Mouse (Mus musculus): ENCODE measurements at regions not wholly inside any gene's neighbourhood (a gene's known extent, or its start where the extent isn't known, plus 50 kb on each side); places are given as distances from the start of the nearest gene placed in this dataset.

DNA sequence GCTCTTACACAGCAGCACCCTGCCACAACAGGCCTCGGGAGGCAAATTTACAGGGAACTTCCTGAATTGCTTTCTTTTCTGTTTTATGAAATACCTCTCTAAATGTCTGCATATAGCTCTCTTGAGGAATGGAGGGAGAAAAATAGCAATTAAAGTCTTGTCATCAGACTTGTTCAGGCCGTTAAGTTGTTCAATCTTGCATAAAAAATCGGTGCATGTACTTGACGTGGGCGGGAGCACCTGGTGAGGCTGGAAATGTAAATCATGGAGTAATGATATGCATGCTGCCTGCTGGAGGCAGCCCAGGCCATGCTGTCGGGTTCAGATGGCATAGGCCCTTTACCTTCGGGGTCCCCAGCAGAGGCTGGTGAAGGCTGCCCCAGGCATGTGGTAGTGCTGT lies 153.6 kb upstream of the A530016L24Rik start:
- ATAC-seq (replicated peaks; ENCODE audit: insufficient number of reproducible peaks, insufficient read depth, low FRiP score, low read depth), result no peak
- peaks cover 20% of the 10 kb centered on the region for H3K27me3 ChIP-seq
- no peak overlapping the region for H3K27ac ChIP-seq
- WGBS, result 80% methylated on average over 7 of the region's 7 CpGs
- H3K9ac ChIP-seq, result no peak overlapping the region
- no peaks in the 10 kb centered on the region for H3K9me3 ChIP-seq (replicated peaks)
- H3K36me3 ChIP-seq, result no peaks in the 10 kb centered on the region
- H3K4me1 ChIP-seq (replicated peaks), result peaks cover 11% of the 10 kb centered on the region; the same call in 1 of the 2 replicates
- no peak overlapping the region for H3K4me3 ChIP-seq
- no peak overlapping the region for H3K4me2 ChIP-seq

GRCm38 (mm10) chr12:112336691-112337295 lies 152.5 kb upstream of the A530016L24Rik start:
- Histone ChIP-seq H3K27ac (no peak overlapping the region), H3K4me3 (no peak overlapping the region), H3K4me1 (replicated peaks) (peaks cover 11% of the 10 kb centered on the region; the same call in 1 of the 2 replicates), H3K4me2 (no peak overlapping the region), H3K9ac (no peak overlapping the region), H3K27me3 (peaks cover 13% of the 10 kb centered on the region; the same call in 1 of the 2 replicates), H3K9me3 (replicated peaks) (no peaks in the 10 kb centered on the region), H3K36me3 (no peaks in the 10 kb centered on the region)
- no peak for ATAC-seq (replicated peaks; ENCODE audit: insufficient number of reproducible peaks, insufficient read depth, low FRiP score, low read depth)
- WGBS, result 79% methylated on average over 9 of the region's 9 CpGs

DNA sequence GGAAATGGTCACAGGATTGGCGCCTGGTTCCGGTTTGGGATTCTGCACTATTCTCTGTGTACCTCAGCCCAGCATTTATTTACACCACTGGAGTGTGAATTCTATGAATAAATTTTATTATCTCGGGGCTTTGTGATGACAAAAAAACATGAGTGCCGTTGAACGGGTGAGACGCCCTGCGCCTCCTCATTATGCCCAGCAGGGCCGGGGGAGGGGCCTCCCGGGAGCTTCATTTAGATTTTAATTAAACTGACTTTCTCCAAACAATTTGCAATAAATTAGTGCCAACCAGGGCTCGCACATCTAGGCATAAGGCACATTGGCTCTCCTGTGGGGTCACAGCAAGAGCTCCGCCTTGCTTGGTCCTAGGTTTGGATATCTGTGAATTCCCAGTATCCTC lies 151.8 kb upstream of the A530016L24Rik start:
- Histone ChIP-seq H3K4me1 (replicated peaks) (0 out of 2 replicates have a peak, but pooled peaks cover 8% of the 10 kb centered on the region), H3K36me3 (no peaks in the 10 kb centered on the region), H3K27ac (no peak overlapping the region), H3K9me3 (replicated peaks) (no peaks in the 10 kb centered on the region), H3K4me2 (no peak overlapping the region), H3K9ac (no peak overlapping the region), H3K4me3 (no peak overlapping the region), H3K27me3 (peaks cover 13% of the 10 kb centered on the region; the same call in 1 of the 2 replicates)
- no peak for ATAC-seq (replicated peaks; ENCODE audit: insufficient number of reproducible peaks, insufficient read depth, low FRiP score, low read depth)
- WGBS, result 77% methylated on average over 11 of the region's 11 CpGs

DNA sequence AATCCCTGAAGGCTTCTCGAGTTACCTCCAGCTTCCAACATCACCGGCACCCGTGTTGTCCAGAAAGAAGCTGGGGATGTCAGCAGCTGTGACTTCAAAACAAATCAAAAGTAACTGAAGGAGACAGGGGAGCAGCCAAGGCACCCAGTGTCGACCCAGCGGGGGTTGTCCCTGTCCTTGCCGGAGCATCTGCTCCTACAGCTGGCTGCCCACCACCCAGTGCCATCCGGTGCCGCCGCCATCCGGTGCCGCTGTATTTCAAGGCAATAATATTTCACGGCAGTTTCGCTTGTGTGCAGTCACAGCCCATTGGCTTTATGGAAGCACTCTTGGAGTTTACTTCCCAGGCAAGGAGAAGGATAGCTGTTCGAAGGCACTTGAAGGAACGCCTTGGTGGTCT lies 150.3 kb upstream of the A530016L24Rik start:
- no peak overlapping the region for H3K27ac ChIP-seq
- H3K4me3 ChIP-seq, result no peak overlapping the region
- H3K9me3 ChIP-seq (replicated peaks), result no peaks in the 10 kb centered on the region
- H3K27me3 ChIP-seq, result peaks cover 13% of the 10 kb centered on the region; the same call in 1 of the 2 replicates
- H3K36me3 ChIP-seq, result no peaks in the 10 kb centered on the region
- H3K4me2 ChIP-seq, result no peak overlapping the region
- H3K4me1 ChIP-seq (replicated peaks), result peaks cover 11% of the 10 kb centered on the region
- WGBS, result 84% methylated on average over 15 of the region's 15 CpGs
- ATAC-seq (replicated peaks; ENCODE audit: insufficient number of reproducible peaks, insufficient read depth, low FRiP score, low read depth), result no peak
- no peak overlapping the region for H3K9ac ChIP-seq

GRCm38 (mm10) chr12:112339481-112340179 lies 149.6 kb upstream of the A530016L24Rik start:
- H3K27me3 ChIP-seq, result peaks cover 13% of the 10 kb centered on the region; the same call in 1 of the 2 replicates
- H3K36me3 ChIP-seq, result no peaks in the 10 kb centered on the region
- H3K9ac ChIP-seq, result no peak overlapping the region
- H3K9me3 ChIP-seq (replicated peaks), result no peaks in the 10 kb centered on the region
- ATAC-seq (replicated peaks; ENCODE audit: insufficient number of reproducible peaks, insufficient read depth, low FRiP score, low read depth), result no peak
- H3K4me3 ChIP-seq, result no peak overlapping the region
- H3K4me2 ChIP-seq, result no peak overlapping the region
- no peak overlapping the region for H3K27ac ChIP-seq
- 69% methylated on average over 11 of the region's 11 CpGs for WGBS
- H3K4me1 ChIP-seq (replicated peaks), result peaks cover 12% of the 10 kb centered on the region

DNA sequence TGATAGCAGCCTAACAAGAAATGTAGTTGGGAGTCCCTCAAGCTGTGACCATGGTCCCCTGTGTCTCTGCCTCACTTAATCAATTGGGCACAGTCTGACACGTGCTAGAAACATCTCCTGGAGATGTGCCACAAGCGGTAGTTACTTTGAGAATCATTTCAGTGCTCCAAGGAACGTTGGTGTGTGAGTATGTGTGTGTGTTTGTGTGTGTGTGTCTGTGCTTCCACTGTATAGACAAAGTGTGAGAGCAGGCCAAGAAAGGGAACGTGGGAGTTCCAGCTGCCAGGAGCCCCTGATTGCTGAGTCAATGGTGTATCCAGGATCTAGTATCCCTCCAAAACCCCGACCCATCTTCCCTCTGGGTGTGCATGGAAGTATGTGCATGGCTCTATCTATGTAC lies 149.0 kb upstream of the A530016L24Rik start:
- Histone ChIP-seq H3K27ac (no peak overlapping the region), H3K27me3 (peaks cover 8% of the 10 kb centered on the region; the same call in 1 of the 2 replicates), H3K9me3 (replicated peaks) (no peaks in the 10 kb centered on the region), H3K4me1 (replicated peaks) (peaks cover 18% of the 10 kb centered on the region), H3K36me3 (no peaks in the 10 kb centered on the region), H3K9ac (no peak overlapping the region), H3K4me3 (no peak overlapping the region), H3K4me2 (no peak overlapping the region)
- no peak for ATAC-seq (replicated peaks; ENCODE audit: insufficient number of reproducible peaks, insufficient read depth, low FRiP score, low read depth)
- 68% methylated on average over 5 of the region's 5 CpGs for WGBS

- H3K4me2 ChIP-seq, result no peak overlapping the region
- peaks cover 31% of the 10 kb centered on the region for H3K4me1 ChIP-seq (replicated peaks)
- 79% methylated on average over 8 of the region's 8 CpGs for WGBS
- H3K27ac ChIP-seq, result no peak overlapping the region
- H3K36me3 ChIP-seq, result no peaks in the 10 kb centered on the region
- H3K27me3 ChIP-seq, result peaks cover 2% of the 10 kb centered on the region; the same call in 1 of the 2 replicates
- no peaks in the 10 kb centered on the region for H3K9me3 ChIP-seq (replicated peaks)
- H3K4me3 ChIP-seq, result no peak overlapping the region
- no peak for ATAC-seq (replicated peaks; ENCODE audit: insufficient number of reproducible peaks, insufficient read depth, low FRiP score, low read depth)
- no peak overlapping the region for H3K9ac ChIP-seq
Measured at GRCm38 (mm10) chr12:112341726-112342469, 147.3 kb upstream of the A530016L24Rik start.

GRCm38 (mm10) chr12:112343064-112343463 lies 146.2 kb upstream of the A530016L24Rik start:
- Histone ChIP-seq H3K4me3 (no peak overlapping the region), H3K27me3 (peaks cover 2% of the 10 kb centered on the region; the same call in 1 of the 2 replicates), H3K9me3 (replicated peaks) (no peaks in the 10 kb centered on the region), H3K4me2 (no peak overlapping the region), H3K9ac (no peak overlapping the region), H3K4me1 (replicated peaks) (peaks cover 31% of the 10 kb centered on the region), H3K36me3 (no peaks in the 10 kb centered on the region), H3K27ac (no peak overlapping the region)
- ATAC-seq (replicated peaks; ENCODE audit: insufficient number of reproducible peaks, insufficient read depth, low FRiP score, low read depth), result no peak
- 73% methylated on average over 3 of the region's 3 CpGs for WGBS

- no peak for ATAC-seq (replicated peaks; ENCODE audit: insufficient number of reproducible peaks, insufficient read depth, low FRiP score, low read depth)
- H3K27ac ChIP-seq, result peak overlapping the region; percentile 36
- peaks cover 2% of the 10 kb centered on the region; the same call in 1 of the 2 replicates for H3K27me3 ChIP-seq
- no peaks in the 10 kb centered on the region for H3K36me3 ChIP-seq
- WGBS, result 64% methylated on average over 10 of the region's 10 CpGs
- peaks cover 31% of the 10 kb centered on the region for H3K4me1 ChIP-seq (replicated peaks)
- H3K9ac ChIP-seq, result no peak overlapping the region
- H3K4me2 ChIP-seq, result no peak overlapping the region
- H3K9me3 ChIP-seq (replicated peaks), result no peaks in the 10 kb centered on the region
- no peak overlapping the region for H3K4me3 ChIP-seq
Measured at GRCm38 (mm10) chr12:112344285-112344684, 145.0 kb upstream of the A530016L24Rik start.

DNA sequence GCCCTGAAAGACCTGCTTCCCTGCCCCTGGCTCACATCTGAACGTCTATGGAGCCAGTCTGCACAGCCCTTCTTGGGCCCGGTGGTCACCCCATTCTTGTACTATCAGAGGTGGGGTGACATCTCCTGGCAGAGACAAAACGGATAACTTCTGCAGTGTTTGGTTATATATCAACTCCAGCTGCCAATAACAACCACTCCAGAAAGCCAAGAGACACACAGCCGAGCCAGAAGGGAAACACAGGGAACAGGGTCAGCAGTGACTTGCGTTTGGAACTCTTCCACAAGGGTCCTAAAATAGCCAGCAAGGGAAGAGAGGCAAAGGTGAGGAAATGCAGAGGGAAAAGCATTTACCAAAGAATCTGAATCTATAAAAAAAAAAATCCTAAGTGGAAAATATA lies 143.5 kb upstream of the A530016L24Rik start:
- Histone ChIP-seq H3K4me2 (no peak overlapping the region), H3K4me3 (no peak overlapping the region), H3K9me3 (replicated peaks) (no peaks in the 10 kb centered on the region), H3K27ac (0 out of 2 replicates have a peak overlapping the region, but pooled peaks have one; percentile 36), H3K4me1 (replicated peaks) (peaks cover 45% of the 10 kb centered on the region), H3K27me3 (no peaks in the 10 kb centered on the region; the same call in 1 of the 2 replicates), H3K9ac (no peak overlapping the region), H3K36me3 (no peaks in the 10 kb centered on the region)
- peak; percentile 47; the same call in 1 of the 2 replicates for ATAC-seq (replicated peaks; ENCODE audit: insufficient number of reproducible peaks, insufficient read depth, low FRiP score, low read depth)
- 36% methylated on average over 5 of the region's 5 CpGs for WGBS

GRCm38 (mm10) chr12:112348116-112348515 lies 141.1 kb upstream of the A530016L24Rik start:
- WGBS, result 95% methylated on average over 9 of the region's 9 CpGs
- no peak for ATAC-seq (replicated peaks; ENCODE audit: insufficient number of reproducible peaks, insufficient read depth, low FRiP score, low read depth)
- Histone ChIP-seq H3K4me2 (no peak overlapping the region), H3K36me3 (no peaks in the 10 kb centered on the region), H3K9ac (no peak overlapping the region), H3K4me3 (no peak overlapping the region), H3K4me1 (replicated peaks) (peaks cover 48% of the 10 kb centered on the region), H3K27ac (no peak overlapping the region), H3K9me3 (replicated peaks) (no peaks in the 10 kb centered on the region), H3K27me3 (no peaks in the 10 kb centered on the region; the same call in 1 of the 2 replicates)

Measured in heart, embryonic 15.5 days (tissue).